Mouse (Mus musculus) heart, adult 2 months (tissue): ENCODE data around the gene Zfp980. TPM values are rescaled to one million over a fixed set of nuclear protein-coding genes. Genes with fewer than 3 reads are reported as not detected.
"Not testable (repeated sequence)": the region's sequence is repeated elsewhere in the genome, so short reads cannot be mapped to it uniquely, and the experiment has no call there.

Experiments used
- DNase-seq, 2 experiments: peaks; one replicate each; pipeline ENCODE4 v3.0.0; 2021
- H3K27ac ChIP-seq: fragments of 200-600 bp; 2 replicates; pipeline ENCODE4 v1.8.1; 2022
- H3K27me3 ChIP-seq: fragments of 200-500 bp; 2 replicates; pipeline ENCODE4 v1.6.1; 2012; ENCODE audit warnings: mild to moderate bottlenecking, low read length, inconsistent platforms, mixed read lengths; ENCODE audit not compliant: control insufficient read depth, insufficient read depth
- H3K36me3 ChIP-seq: fragments of 200-500 bp; 2 replicates; pipeline ENCODE4 v1.6.1; 2012; ENCODE audit warnings: low read length, inconsistent platforms; ENCODE audit not compliant: control insufficient read depth, insufficient read depth
- H3K4me1 ChIP-seq: fragments of 200-500 bp; 2 replicates; pipeline ENCODE4 v1.6.1; 2011; ENCODE audit warnings: low read length; ENCODE audit not compliant: control insufficient read depth, insufficient read depth
- H3K4me3 ChIP-seq: fragments of 200-600 bp; 2 replicates; pipeline ENCODE4 v1.8.1; 2022
- H3K79me2 ChIP-seq: fragments of 200-500 bp; replicated peaks from 2 replicates; pipeline ENCODE4 v1.6.1; 2012; ENCODE audit warnings: mild to moderate bottlenecking, inconsistent platforms, low read length, moderate library complexity, mixed read lengths; ENCODE audit not compliant: control insufficient read depth, insufficient read depth
- H3K9ac ChIP-seq: fragments of 200-500 bp; 2 replicates; pipeline ENCODE4 v1.6.1; 2012; ENCODE audit warnings: low read depth, mild to moderate bottlenecking, control low read depth, inconsistent platforms, low read length, mixed read lengths
- WGBS: fragments of 180-500 bp; shearing (Covaris S2); methylation state at CpG from one replicate; pipeline ENCODE4 v1.1.7; 2018; 5-methylcytosine and 5-hydroxymethylcytosine counted together
- intact Hi-C: fragments of 180-260 bp; cut with DNase I; formaldehyde crosslinking; loops from one replicate; pipeline ENCODE4 v1.15.1; 2025
- polyA plus RNA-seq: library from polyadenylated mRNA; depleted of rRNA; stranded (reverse); fragments of >200 nt; gene quantifications from 2 replicates; pipeline ENCODE4 v1.2.3, GENCODE M21; 2012; rRNA removed
- total RNA-seq, 2 experiments: library from RNA; stranded (reverse); gene quantifications; 2 replicates each; pipeline ENCODE4 v1.2.3; 2021

Gene Zfp980
- total and polyA plus RNA-seq, 3 experiments: 0.18 to 0.36 TPM; not detected in 1

GRCm38 (mm10) chr4:145745645-145745991, 75.1 kb downstream of the Zfp980 start:
- H3K36me3 ChIP-seq, H3K9ac ChIP-seq, H3K4me3 ChIP-seq, intact Hi-C loops, H3K27me3 ChIP-seq, H3K4me1 ChIP-seq, H3K27ac ChIP-seq, DNase-seq, H3K79me2 ChIP-seq: not testable (repeated sequence)
- WGBS: no CpG with 5 or more reads among the region's 30 CpGs

Other genes with a start within 250 kb of the Zfp980 start
- gene Zfp990, start 159.9 kb upstream of the Zfp980 start, total RNA-seq: under 1 TPM; 0.10 to 0.36 TPM
- 0.20 TPM in 1 of 2 replicates, not detected in the other for gene Zfp990, start 159.9 kb upstream of the Zfp980 start, polyA plus RNA-seq
- 1 to 10 TPM; 1.8 to 2.1 TPM for gene Gm13212, start 85.5 kb upstream of the Zfp980 start, total RNA-seq
- 0.08 and 1.6 TPM in 2 replicates for gene Gm13212, start 85.5 kb upstream of the Zfp980 start, polyA plus RNA-seq
- gene Zfp986, start 198.1 kb downstream of the Zfp980 start, total RNA-seq: not detected
- not detected in 2 replicates for gene Zfp986, start 198.1 kb downstream of the Zfp980 start, polyA plus RNA-seq